Mouse (Mus musculus) T-cell, adult 2 months (primary cell): ENCODE measurements around the gene 1700113H08Rik.

ENCODE experiments used
- DNase-seq: peaks from one replicate; pipeline ENCODE4 v3.0.0; 2022; ENCODE audit warnings: low spot score

Gene 1700113H08Rik

GRCm38 (mm10) chr10:87057500-87058250, at the start of gene 1700113H08Rik:
Gene 1700113H08Rik, plus strand, starts transcription at chr10:87058045.
- no peak for DNase-seq

DNA sequence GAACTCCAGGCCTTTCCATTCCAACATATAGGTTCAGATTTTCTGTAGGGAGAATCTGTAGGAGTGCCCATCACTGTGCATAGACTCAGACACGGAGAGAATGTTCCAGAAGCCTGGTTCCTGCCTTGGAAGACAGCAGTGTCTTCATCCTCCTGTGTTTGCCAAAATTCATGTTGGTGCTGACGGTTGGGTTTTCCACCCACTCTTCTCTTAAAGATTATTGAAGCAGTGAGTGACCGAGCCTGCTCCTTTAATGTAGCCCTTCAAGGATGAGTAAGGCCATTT, 49.7 kb upstream of the 1700113H08Rik start:
- no peak for DNase-seq

DNA sequence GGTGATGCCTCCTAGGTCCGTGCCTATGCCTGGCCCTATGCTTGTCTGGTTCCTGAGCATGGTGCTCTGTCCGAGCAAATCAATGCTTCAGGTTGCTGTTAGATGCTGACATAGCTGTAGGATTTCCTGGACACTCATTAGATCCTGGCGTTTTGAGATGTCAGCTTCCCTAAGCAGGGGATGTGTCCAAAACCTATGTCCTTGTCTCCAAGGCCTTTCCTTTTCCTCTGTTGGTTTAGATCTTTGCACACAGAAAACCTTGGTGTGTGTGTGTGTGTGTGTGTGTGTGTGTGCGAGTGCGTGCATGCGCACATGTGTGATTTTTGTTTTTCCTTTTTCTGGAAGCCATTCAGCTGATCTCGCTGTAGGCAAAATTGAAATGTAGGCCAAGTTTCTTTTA, 45.8 kb upstream of the 1700113H08Rik start:
- no peak for DNase-seq

GRCm38 (mm10) chr10:87014391-87014965, 43.4 kb upstream of the 1700113H08Rik start:
- no peak for DNase-seq

DNA sequence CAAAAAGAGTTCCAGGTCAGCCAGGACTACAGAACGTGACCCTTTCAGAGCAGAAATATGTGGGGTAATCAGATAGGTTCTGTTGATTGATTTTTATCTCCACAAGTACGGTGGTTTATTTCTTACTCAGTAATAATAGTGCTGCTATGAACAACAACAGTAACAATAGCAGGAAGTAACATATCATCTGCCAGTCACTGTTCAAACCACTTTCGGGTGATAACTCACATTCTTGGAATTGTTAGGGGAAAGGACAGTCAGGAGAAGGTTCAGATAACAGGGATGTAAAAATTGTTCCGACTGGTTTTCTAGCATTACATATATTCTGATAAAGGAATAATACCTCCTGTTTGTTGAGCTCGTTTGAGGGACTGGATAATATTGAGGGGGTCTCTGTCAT, 42.4 kb upstream of the 1700113H08Rik start:
- no peak for DNase-seq

GRCm38 (mm10) chr10:87016151-87016692, 41.6 kb upstream of the 1700113H08Rik start:
- DNase-seq: no peak

- DNase-seq: no peak
These were observed 39.0 kb upstream of the 1700113H08Rik start for GRCm38 (mm10) chr10:87018876-87019275.

DNA sequence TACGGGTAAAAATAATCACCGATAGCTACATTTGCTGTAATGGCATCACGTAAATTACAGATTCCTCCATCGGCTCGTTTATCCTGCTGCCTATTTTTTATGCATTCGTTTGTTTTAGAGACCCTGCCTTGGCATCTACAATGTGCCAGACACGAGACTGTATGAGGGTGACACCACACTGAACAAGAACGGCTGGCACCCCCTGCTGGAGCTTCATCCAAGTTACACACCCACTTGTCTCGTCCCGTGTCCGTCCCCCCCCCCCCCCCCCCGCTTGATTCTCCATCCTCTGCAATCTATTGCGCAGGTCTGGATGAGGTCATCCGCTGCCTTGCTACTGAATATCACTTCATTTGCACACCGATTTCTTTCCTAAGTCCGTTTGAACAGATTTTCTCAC, 37.1 kb upstream of the 1700113H08Rik start:
- DNase-seq: no peak

DNA sequence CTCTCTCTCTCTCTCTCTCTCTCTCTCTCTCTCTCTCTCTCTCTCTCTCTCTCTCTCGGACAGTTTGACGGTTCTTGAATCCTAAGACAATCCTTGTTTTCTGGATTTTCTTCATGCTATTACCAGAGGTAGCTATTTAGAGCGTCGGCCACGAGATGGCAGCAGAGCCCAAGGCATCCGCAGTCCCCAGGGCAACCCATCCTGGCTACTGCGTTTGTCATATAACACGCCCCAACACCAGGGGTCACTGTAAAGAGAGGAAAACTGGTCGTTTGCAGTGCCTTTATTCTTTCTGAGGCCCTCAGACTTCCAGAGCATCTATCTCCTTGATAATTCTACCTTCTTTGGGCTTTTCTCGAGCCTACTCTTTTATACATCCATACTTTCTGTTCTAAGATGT, 33.0 kb upstream of the 1700113H08Rik start:
- DNase-seq: peak; percentile 50

DNA sequence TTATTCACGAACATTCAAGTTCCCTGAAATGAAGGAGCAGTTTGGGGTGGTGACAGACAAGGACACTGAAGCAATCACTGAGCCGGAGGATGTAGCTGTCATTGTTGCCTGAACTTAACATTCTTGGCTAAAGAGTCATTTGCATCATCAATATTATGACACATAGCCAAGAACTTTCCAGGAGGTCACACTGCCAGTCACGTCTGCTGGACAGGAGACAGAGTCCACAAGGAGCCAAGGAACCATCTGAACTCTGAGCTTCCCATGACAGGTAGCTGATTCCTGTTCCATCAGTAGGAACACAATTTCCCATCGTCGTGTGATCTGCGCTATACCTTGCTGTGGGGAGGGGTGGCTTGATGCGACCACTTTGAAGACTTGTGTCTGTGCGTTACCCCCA, 25.1 kb upstream of the 1700113H08Rik start:
- no peak for DNase-seq

- no peak for DNase-seq
These were observed 22.0 kb upstream of the 1700113H08Rik start for GRCm38 (mm10) chr10:87035866-87036265.

- DNase-seq: no peak
These were observed 21.6 kb upstream of the 1700113H08Rik start for GRCm38 (mm10) chr10:87036271-87036703.

DNA sequence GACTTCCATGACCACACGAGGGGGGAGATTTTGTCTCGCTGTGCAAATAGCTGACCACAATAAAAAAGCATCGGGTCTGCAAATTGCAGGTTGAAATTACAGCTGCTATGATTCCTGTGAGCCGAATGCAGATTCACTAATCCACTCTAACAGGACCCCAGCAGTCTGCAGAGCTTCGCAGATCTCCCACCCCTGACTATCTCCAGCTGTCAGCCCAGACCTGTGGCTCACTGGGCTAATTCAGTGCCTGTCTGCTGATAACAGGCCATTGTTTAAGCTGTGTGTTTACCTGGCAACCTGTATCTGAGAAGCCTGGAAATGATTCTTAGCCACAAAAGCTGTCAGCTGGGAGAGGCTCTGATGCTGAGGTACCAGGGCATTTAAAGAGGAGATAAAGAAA, 20.8 kb upstream of the 1700113H08Rik start:
- DNase-seq: no peak

DNA sequence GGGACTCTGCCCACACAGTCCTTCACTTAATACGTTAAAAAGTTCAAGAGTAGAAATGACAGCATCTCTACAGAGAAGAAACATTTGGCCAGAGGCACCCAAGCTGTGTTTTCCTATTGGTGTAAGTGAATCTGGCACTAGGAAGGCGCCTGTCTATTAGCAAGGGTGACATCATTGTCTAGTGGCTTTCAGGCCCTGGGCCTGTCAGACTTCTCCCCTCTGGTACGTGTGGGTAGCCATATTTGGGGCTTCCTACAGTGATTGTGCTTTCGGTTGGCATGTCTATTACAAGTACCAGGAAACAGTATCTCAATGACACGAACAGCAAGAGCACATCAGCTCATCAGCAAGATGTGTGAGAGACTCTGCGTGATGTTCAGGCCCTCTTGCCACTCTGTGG, 18.5 kb upstream of the 1700113H08Rik start:
- DNase-seq: no peak

DNA sequence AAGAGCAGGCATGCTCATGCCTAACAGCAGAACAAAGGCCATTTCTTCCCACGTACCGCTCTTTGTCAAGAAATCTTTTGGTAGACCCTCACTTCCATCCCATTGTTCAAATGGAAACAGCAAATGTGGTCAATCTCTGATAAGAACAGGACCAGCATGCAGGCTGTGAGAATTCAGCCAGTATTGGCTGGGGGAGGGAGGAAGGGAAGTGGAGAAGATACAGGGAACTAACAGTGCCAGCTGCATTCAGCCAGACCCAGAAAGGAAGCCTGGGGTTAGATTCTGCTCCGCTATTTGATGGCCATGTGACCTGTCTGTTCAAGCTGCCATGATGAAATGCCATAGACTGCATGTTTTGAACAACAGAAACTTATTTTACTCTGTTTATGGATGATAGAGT, 18.0 kb upstream of the 1700113H08Rik start:
- no peak for DNase-seq

DNA sequence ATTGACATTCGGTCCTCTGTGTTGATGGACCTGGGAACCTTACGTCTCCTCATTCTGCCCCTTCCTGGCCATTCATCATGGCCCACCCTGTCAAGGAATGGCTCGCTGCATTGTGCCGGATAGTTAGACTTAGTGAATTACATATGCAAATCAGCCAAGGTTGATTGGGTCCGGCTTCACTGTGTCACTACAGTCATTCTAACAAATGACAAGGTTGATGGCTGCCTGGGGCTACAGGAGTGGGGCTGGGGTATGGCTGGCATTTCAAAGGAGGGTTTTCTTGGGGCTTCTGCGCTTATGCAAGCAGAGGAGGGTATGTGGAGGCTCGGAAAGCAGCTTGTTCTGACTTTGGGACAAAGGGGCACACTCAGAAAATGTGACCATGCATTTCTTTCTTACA, 16.6 kb upstream of the 1700113H08Rik start:
- DNase-seq: no peak

DNA sequence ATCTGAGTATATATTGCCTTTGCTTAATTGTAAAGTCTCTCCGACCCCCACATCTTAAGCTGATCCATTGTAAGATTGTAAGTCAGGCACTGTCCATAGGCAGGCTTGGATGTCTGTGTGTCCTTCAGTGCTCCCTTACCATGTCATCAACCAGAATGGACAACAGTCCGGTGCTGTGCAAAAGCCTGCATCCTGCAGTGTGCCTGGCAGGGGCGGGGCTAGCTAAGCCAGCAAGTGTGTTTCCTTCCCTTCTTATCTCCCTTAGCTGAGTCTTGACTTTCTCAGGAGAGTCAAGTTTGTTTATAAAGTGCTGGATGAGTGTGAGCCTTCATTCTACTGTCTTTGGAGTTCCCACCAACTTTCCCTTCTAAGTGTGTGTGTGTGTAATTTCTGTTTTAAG, 12.6 kb upstream of the 1700113H08Rik start:
- DNase-seq: no peak

GRCm38 (mm10) chr10:87046469-87046868, 11.4 kb upstream of the 1700113H08Rik start:
- DNase-seq: no peak

GRCm38 (mm10) chr10:87046931-87047468, 10.8 kb upstream of the 1700113H08Rik start:
- no peak for DNase-seq

DNA sequence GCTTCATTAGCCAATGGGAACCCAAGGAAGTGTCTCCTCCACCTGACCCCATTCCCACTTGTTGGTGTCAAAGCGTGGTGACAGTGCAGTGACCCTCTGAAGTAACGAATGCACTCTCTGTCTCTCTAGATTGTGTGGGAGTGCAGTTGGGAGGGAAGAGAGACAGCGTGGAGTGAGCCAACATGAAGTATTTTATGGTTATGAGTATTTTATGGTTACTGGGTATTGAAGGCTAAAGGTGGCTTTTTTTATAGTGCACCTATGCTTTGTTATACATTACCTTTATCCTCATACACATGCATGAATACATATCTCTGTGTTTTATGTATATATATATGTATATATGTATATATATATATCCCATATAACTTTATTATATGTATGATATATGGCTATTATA, 8.7 kb upstream of the 1700113H08Rik start:
- no peak for DNase-seq

GRCm38 (mm10) chr10:87051714-87052113, 6.1 kb upstream of the 1700113H08Rik start:
- no peak for DNase-seq

GRCm38 (mm10) chr10:87058251-87058925, 543 bp downstream of the 1700113H08Rik start:
- no peak for DNase-seq

DNA sequence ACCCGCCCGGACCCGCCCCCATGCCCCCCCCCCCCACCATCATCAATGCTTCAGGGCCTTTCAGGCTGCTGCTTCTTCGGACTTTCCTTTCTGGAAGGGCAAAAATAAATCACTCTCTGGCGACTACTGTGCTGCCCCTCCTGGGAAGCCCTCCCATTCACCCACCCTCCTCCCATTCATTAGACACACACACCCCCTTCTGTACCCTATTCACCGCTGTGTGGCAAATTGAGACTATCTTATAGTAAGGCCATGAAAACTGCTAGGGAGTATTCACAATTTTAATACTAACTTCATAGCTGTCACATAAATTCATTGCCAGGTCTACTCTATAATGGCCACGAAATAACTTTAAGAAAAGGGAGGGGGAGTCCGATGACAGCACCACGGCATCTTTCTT, 1.1 kb downstream of the 1700113H08Rik start:
- DNase-seq: no peak
